ENCODE assay signal across 17 mouse cellular contexts in genomic region chr3:40368421-40368820, GRCm38 (mm10).
DNase-seq lines count a peak whose midpoint lies in the region; ATAC-seq and TF ChIP-seq lines count a peak whose summit lies in the region.
"Had no signal": no experiment of that assay in that cellular context is flagged by ENCODE, and none has a peak within 500 bp of the region (broad histone marks: within the 10 kb centered on the region; RNA-seq: fewer than 3 reads in every experiment).

No protein-coding gene starts in this region.

- H3K9me3 ChIP-seq in hindbrain, postnatal 0 days (ENCODE audit: low read length) = no peaks in the 10 kb centered on the region
- no peaks in the 10 kb centered on the region for H3K9me3 ChIP-seq in hindbrain, embryonic 14.5 days (ENCODE audit: control insufficient read depth, low read length)
- H3K9me3 ChIP-seq: embryonic facial prominence, embryonic 15.5 days; forebrain, embryonic 15.5 days; hindbrain, embryonic 13.5 days had no signal

- H3K27ac ChIP-seq in hindbrain, postnatal 0 days = no peak overlapping the region
- no peak overlapping the region for H3K27ac ChIP-seq in hindbrain, embryonic 14.5 days
- H3K27ac ChIP-seq: embryonic facial prominence, embryonic 15.5 days; forebrain, embryonic 15.5 days; hindbrain, embryonic 13.5 days had no signal

- 0 out of 2 replicates have a peak, but pooled peaks have one; percentile 7 for ATAC-seq in hindbrain, postnatal 0 days
- ATAC-seq in hindbrain, embryonic 14.5 days (ENCODE audit: low FRiP score) = no peak
- ATAC-seq: forebrain, embryonic 15.5 days; intestine, embryonic 16.5 days had no signal

- H3K4me2 ChIP-seq in hindbrain, postnatal 0 days (ENCODE audit: low read depth, low read length) = no peak overlapping the region
- no peak overlapping the region for H3K4me2 ChIP-seq in hindbrain, embryonic 14.5 days (replicated peaks)
- H3K4me2 ChIP-seq: embryonic facial prominence, embryonic 15.5 days; forebrain, embryonic 15.5 days; hindbrain, embryonic 13.5 days had no signal

- H3K27me3 ChIP-seq in hindbrain, postnatal 0 days (ENCODE audit: insufficient read depth, low read length) = no peaks in the 10 kb centered on the region
- H3K27me3 ChIP-seq in hindbrain, embryonic 14.5 days (ENCODE audit: control insufficient read depth, insufficient read depth, low read length) = no peaks in the 10 kb centered on the region
- H3K27me3 ChIP-seq: embryonic facial prominence, embryonic 15.5 days; forebrain, embryonic 15.5 days; hindbrain, embryonic 13.5 days had no signal

- whole genome bisulfite sequencing in hindbrain, postnatal 0 days = 62% methylated on average over 4 of the region's 4 CpGs
- WGBS in hindbrain, embryonic 14.5 days = 87% methylated on average over 4 of the region's 4 CpGs

- no peak overlapping the region for H3K9ac ChIP-seq in hindbrain, postnatal 0 days (replicated peaks; ENCODE audit: low read length)
- no peak overlapping the region for H3K9ac ChIP-seq in hindbrain, embryonic 14.5 days
- H3K9ac ChIP-seq: embryonic facial prominence, embryonic 15.5 days; forebrain, embryonic 15.5 days; hindbrain, embryonic 13.5 days had no signal

- no peaks in the 10 kb centered on the region for H3K4me1 ChIP-seq in hindbrain, postnatal 0 days (ENCODE audit: insufficient read depth, low read length)
- H3K4me1 ChIP-seq in hindbrain, embryonic 14.5 days (replicated peaks; ENCODE audit: control insufficient read depth, insufficient read depth, low read length) = peaks cover 4% of the 10 kb centered on the region

- peak; percentile 18 for DNase-seq in adrenal gland, postnatal 10 days
- no peak for DNase-seq in adrenal gland, adult 18-20 months (ENCODE audit: low spot score in 2 of 2)
- peak; percentile 44 for DNase-seq in hindbrain, postnatal 0 days (ENCODE audit: low spot score)
- DNase-seq in hindbrain, embryonic 14.5 days (ENCODE audit: low spot score) = no peak
- peak; percentile 12 for DNase-seq in kidney, postnatal 14 days
- DNase-seq in kidney, adult 8-10 months = no peak
- peak; percentile 61 for DNase-seq in NIH3T3 (ENCODE audit: low read depth)
- DNase-seq in lung, postnatal 25 days (ENCODE audit: low spot score) = no peak
- DNase-seq: cerebellum, adult 11 months; cerebellum, adult 8-10 months; cerebellum, postnatal 36 days; gastrocnemius, postnatal 36 days had no signal

- no peaks in the 10 kb centered on the region for H3K36me3 ChIP-seq in hindbrain, postnatal 0 days (ENCODE audit: insufficient read depth, low read length)
- H3K36me3 ChIP-seq in hindbrain, embryonic 14.5 days (replicated peaks; ENCODE audit: control insufficient read depth, insufficient read depth) = no peaks in the 10 kb centered on the region
- H3K36me3 ChIP-seq: embryonic facial prominence, embryonic 15.5 days; forebrain, embryonic 15.5 days; hindbrain, embryonic 13.5 days had no signal

- no peak overlapping the region for H3K4me3 ChIP-seq in hindbrain, postnatal 0 days (ENCODE audit: low read length)
- no peak overlapping the region for H3K4me3 ChIP-seq in hindbrain, embryonic 14.5 days (replicated peaks; ENCODE audit: low read length)
- H3K4me3 ChIP-seq: embryonic facial prominence, embryonic 15.5 days; erythroblast, embryonic 14.5 days; forebrain, embryonic 15.5 days; hindbrain, embryonic 13.5 days had no signal

- no peak for TF ChIP-seq CTCF in hindbrain, postnatal 0 days (IDR thresholded peaks at IDR 0.05; ENCODE audit: low read depth)

Comparison
In these comparisons a context has a peak if more than half of its experiments do, and no peak if none do; other contexts are left out.
1. DNase-seq: peak in adrenal gland, postnatal 10 days (single experiment), hindbrain, postnatal 0 days (single experiment), kidney, postnatal 14 days (single experiment) and NIH3T3 (single experiment); none in adrenal gland, adult 18-20 months (0 of 2), hindbrain, embryonic 14.5 days (single experiment), kidney, adult 8-10 months (0 of 2) and lung, postnatal 25 days (single experiment).